In the genomic region with DNA sequence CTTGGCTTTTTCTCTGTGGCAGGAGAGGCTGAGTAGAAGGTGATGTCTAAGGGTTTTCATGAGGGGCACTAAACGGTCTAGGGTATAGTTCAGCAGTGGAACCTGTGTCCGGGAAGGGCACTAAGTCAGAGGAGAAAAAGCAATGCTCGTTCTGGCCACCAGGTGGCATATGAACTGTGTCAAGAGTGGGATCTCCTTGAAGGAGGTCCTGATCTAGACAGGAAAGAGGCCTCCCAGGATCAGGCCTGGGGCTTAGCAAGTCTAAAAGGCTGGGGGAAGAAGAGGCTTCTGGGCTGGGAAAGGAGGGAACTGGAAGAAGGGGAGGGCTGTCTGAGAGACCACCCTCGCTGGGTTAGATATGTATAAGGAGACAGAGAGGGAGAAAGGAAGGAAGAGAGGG, we compare ENCODE assay signal across 9 mouse cellular contexts. TPM values are rescaled to one million over a fixed set of nuclear protein-coding genes. Genes with fewer than 3 reads are reported as not detected.
DNase-seq lines count a peak whose midpoint lies in the region; ATAC-seq and TF ChIP-seq lines count a peak whose summit lies in the region.
"Had no signal": no experiment of that assay in that cellular context is flagged by ENCODE, and none has a peak within 500 bp of the region (broad histone marks: within the 10 kb centered on the region; RNA-seq: fewer than 3 reads in every experiment).

No protein-coding gene starts in this region.

- H3K4me2 ChIP-seq in hindbrain, postnatal 0 days (ENCODE audit: low read depth, low read length): no peak overlapping the region
- H3K4me2 ChIP-seq: limb, embryonic 15.5 days had no signal

- WGBS in cerebellum, adult 2 months: 25% methylated on average over 4 of the region's 4 CpGs
- 5% methylated on average over 4 of the region's 4 CpGs for WGBS in hindbrain, postnatal 0 days

- H3K36me3 ChIP-seq in hindbrain, postnatal 0 days (ENCODE audit: insufficient read depth, low read length): no peaks in the 10 kb centered on the region
- H3K36me3 ChIP-seq: limb, embryonic 15.5 days had no signal

- TF ChIP-seq POLR2A in cerebellum, adult 2 months (IDR thresholded peaks at IDR 0.05; ENCODE audit: borderline replicate concordance, insufficient read depth, low read length): no peak

- DNase-seq in WW6 (ENCODE audit: low read depth, low spot score): peak; percentile 20
- peak; percentile 73 to 87 for DNase-seq in cerebellum, adult 2 months
- DNase-seq in frontal cortex, postnatal 25 days (ENCODE audit: low spot score in 2 of 2): peak; percentile 77 to 79
- peak; percentile 93 for DNase-seq in hindbrain, postnatal 0 days (ENCODE audit: low spot score)
- peak; percentile 61 for DNase-seq in left cerebral cortex, adult 11 months (ENCODE audit: low spot score)
- peak; percentile 51 to 57 for DNase-seq in right cerebral cortex, postnatal 36 days (ENCODE audit: low spot score in 2 of 2)

- H3K4me1 ChIP-seq in cerebellum, adult 2 months (ENCODE audit: control insufficient read depth, insufficient read depth, low read length): peaks cover 28% of the 10 kb centered on the region
- H3K4me1 ChIP-seq in hindbrain, postnatal 0 days (ENCODE audit: insufficient read depth, low read length): peaks cover 26% of the 10 kb centered on the region

- no peaks in the 10 kb centered on the region for H3K9me3 ChIP-seq in hindbrain, postnatal 0 days (ENCODE audit: low read length)
- H3K9me3 ChIP-seq: limb, embryonic 15.5 days had no signal

- no peaks in the 10 kb centered on the region for H3K27me3 ChIP-seq in cerebellum, adult 2 months (ENCODE audit: control insufficient read depth, insufficient read depth, low read length)
- no peaks in the 10 kb centered on the region for H3K27me3 ChIP-seq in hindbrain, postnatal 0 days (ENCODE audit: insufficient read depth, low read length)

- ATAC-seq in hindbrain, postnatal 0 days: peak; percentile 43; the same call in 1 of the 2 replicates
- ATAC-seq in megakaryocyte progenitor cell, adult 5-6 weeks (replicated peaks; ENCODE audit: poor library complexity): peak; percentile 88
- ATAC-seq in inflammation-experienced regulatory T-cells, adult 6 months: no peak

- no peak overlapping the region for H3K4me3 ChIP-seq in cerebellum, adult 2 months (replicated peaks; ENCODE audit: insufficient read depth, low read depth, low read length)
- no peak overlapping the region for H3K4me3 ChIP-seq in hindbrain, postnatal 0 days (ENCODE audit: low read length)
- H3K4me3 ChIP-seq: limb, embryonic 15.5 days had no signal

- no peak overlapping the region for H3K9ac ChIP-seq in hindbrain, postnatal 0 days (replicated peaks; ENCODE audit: low read length)
- H3K9ac ChIP-seq: limb, embryonic 15.5 days had no signal

- H3K27ac ChIP-seq in cerebellum, adult 2 months (ENCODE audit: insufficient read depth, low read length): no peak overlapping the region
- H3K27ac ChIP-seq in hindbrain, postnatal 0 days: no peak overlapping the region
- H3K27ac ChIP-seq: limb, embryonic 15.5 days had no signal

- TF ChIP-seq CTCF in cerebellum, adult 2 months (IDR thresholded peaks at IDR 0.05; ENCODE audit: borderline replicate concordance, insufficient read depth, low read depth, low read length): peak; percentile 90
- TF ChIP-seq CTCF in hindbrain, postnatal 0 days (IDR thresholded peaks at IDR 0.05; ENCODE audit: low read depth): peak; percentile 92

RNA-seq across cellular contexts. Expression of a gene that starts 16.4 kb away (rescaled TPM):
- not detected in 2 replicates for polyA plus RNA-seq in cerebellum, adult 2 months (2012; rRNA removed)
- not detected in 2 replicates for total RNA-seq in hindbrain, postnatal 0 days (2014; rRNA removed)
- not detected in 2 replicates for polyA plus RNA-seq in hindbrain, postnatal 0 days (2015; fragmentation: Nextera tagmentation; extraction: Ambion mirVana)
- total RNA-seq in megakaryocyte progenitor cell, adult 5-6 weeks (2015): not detected in 2 replicates
- total RNA-seq in megakaryocyte progenitor cell, adult 5-6 weeks (2017): not detected in 2 replicates
- not detected for polyA plus RNA-seq in inflammation-experienced regulatory T-cells, adult 6 months (2017; shearing (Covaris generic))
- polyA plus RNA-seq: limb, embryonic 15.5 days had no signal

RNA-seq across cellular contexts. Expression of a gene that starts 56.2 kb away (rescaled TPM):
- 2.0 and 4.4 TPM in 2 replicates for polyA plus RNA-seq in cerebellum, adult 2 months (2012; rRNA removed)
- 17.0 and 32.6 TPM in 2 replicates for total RNA-seq in hindbrain, postnatal 0 days (2014; rRNA removed)
- polyA plus RNA-seq in hindbrain, postnatal 0 days (2015; fragmentation: Nextera tagmentation; extraction: Ambion mirVana): 19.5 and 21.7 TPM in 2 replicates
- 15.4 and 24.8 TPM in 2 replicates for total RNA-seq in megakaryocyte progenitor cell, adult 5-6 weeks (2015)
- total RNA-seq in megakaryocyte progenitor cell, adult 5-6 weeks (2017): 29.3 and 51.0 TPM in 2 replicates
- polyA plus RNA-seq in inflammation-experienced regulatory T-cells, adult 6 months (2017; shearing (Covaris generic)): not detected

RNA-seq across cellular contexts. Expression of a gene that starts 59.3 kb away (rescaled TPM):
- 71.6 and 77.6 TPM in 2 replicates for polyA plus RNA-seq in cerebellum, adult 2 months (2012; rRNA removed)
- 236 and 269 TPM in 2 replicates for total RNA-seq in hindbrain, postnatal 0 days (2014; rRNA removed)
- polyA plus RNA-seq in hindbrain, postnatal 0 days (2015; fragmentation: Nextera tagmentation; extraction: Ambion mirVana): 67.1 and 72.2 TPM in 2 replicates
- not detected in 2 replicates for total RNA-seq in megakaryocyte progenitor cell, adult 5-6 weeks (2015)
- total RNA-seq in megakaryocyte progenitor cell, adult 5-6 weeks (2017): 0.08 TPM in 1 of 2 replicates, not detected in the other
- not detected for polyA plus RNA-seq in inflammation-experienced regulatory T-cells, adult 6 months (2017; shearing (Covaris generic))

Comparison
In these comparisons a context has a peak if more than half of its experiments do, and no peak if none do; other contexts are left out.
1. DNase-seq: peak in every context shown above with its lines; median percentile 93 in hindbrain, postnatal 0 days; 80 in cerebellum, adult 2 months; 78 in frontal cortex, postnatal 25 days; 61 in left cerebral cortex, adult 11 months; 54 in right cerebral cortex, postnatal 36 days; 20 in WW6.
2. RNA of a gene that starts 59.3 kb away (polyA plus RNA-seq): 71.6 to 77.6 TPM in cerebellum, adult 2 months and 67.1 to 72.2 TPM in hindbrain, postnatal 0 days; not detected in inflammation-experienced regulatory T-cells, adult 6 months; every median in the first group is over 10 times any median in the second.